Mouse (Mus musculus) midbrain, postnatal 0 days (tissue): Measurements from ENCODE around the gene Phactr1. TPM values are rescaled to one million over a fixed set of nuclear protein-coding genes. Genes with fewer than 3 reads are reported as not detected.

Experiments
- ATAC-seq: fragments of 200-750 bp; cut with Nextera tagmentation; 2 replicates; pipeline ENCODE4 v1.8.0; 2017; ENCODE audit warnings: moderate number of reproducible peaks, mild to moderate bottlenecking, moderate TSS enrichment, moderate library complexity; ENCODE audit not compliant: low FRiP score
- DNase-seq: peaks from one replicate; pipeline ENCODE4 v3.0.0-alpha.2; 2015; ENCODE audit warnings: low spot score
- H3K27ac ChIP-seq: fragments of 300-500 bp; sonication (generic); 2 replicates; pipeline ENCODE4 v1.5.1; 2014; ENCODE audit warnings: low read depth, mild to moderate bottlenecking, low read length, mixed read lengths
- H3K27me3 ChIP-seq: fragments of 300-500 bp; sonication (generic); 2 replicates; pipeline ENCODE4 v1.6.1; 2014; ENCODE audit warnings: low read length, control low read depth, mixed read lengths; ENCODE audit not compliant: insufficient read depth
- H3K36me3 ChIP-seq: fragments of 300-500 bp; sonication (generic); 2 replicates; pipeline ENCODE4 v1.6.1; 2014; ENCODE audit warnings: low read length, control low read depth, mixed read lengths; ENCODE audit not compliant: insufficient read depth
- H3K4me1 ChIP-seq: fragments of 300-500 bp; sonication (generic); 2 replicates; pipeline ENCODE4 v1.6.1; 2014; ENCODE audit warnings: mild to moderate bottlenecking, control low read depth, antibody characterized with exemption, low read length, mixed read lengths; ENCODE audit not compliant: insufficient read depth
- H3K4me2 ChIP-seq: fragments of 300-500 bp; sonication (generic); 2 replicates; pipeline ENCODE4 v1.6.1; 2014; ENCODE audit warnings: low read depth, mild to moderate bottlenecking, low read length, mixed read lengths; ENCODE audit not compliant: poor library complexity, severe bottlenecking
- H3K4me3 ChIP-seq: fragments of 300-500 bp; sonication (generic); 2 replicates; pipeline ENCODE4 v1.5.1; 2014; ENCODE audit warnings: low read depth, mild to moderate bottlenecking, low read length, moderate library complexity
- H3K9ac ChIP-seq: fragments of 300-500 bp; sonication (generic); replicated peaks from 2 replicates; pipeline ENCODE4 v1.6.1; 2014; ENCODE audit warnings: mild to moderate bottlenecking, low read length, moderate library complexity, mixed read lengths; ENCODE audit not compliant: poor library complexity, severe bottlenecking
- H3K9me3 ChIP-seq: fragments of 300-500 bp; sonication (generic); 2 replicates; pipeline ENCODE4 v1.6.1; 2016; ENCODE audit warnings: low read length, control low read depth
- CTCF ChIP-seq: IDR thresholded peaks from 2 replicates; pipeline ENCODE4 v1.5.1; 2016; ENCODE audit warnings: antibody characterized with exemption, mild to moderate bottlenecking
- WGBS: fragments of 180-500 bp; shearing (Covaris S2); extraction: QIAGEN DNeasy Blood & Tissue Kit; methylation state at CpG from one replicate; pipeline ENCODE4 v1.1.7; 2014; 5-methylcytosine and 5-hydroxymethylcytosine counted together
- polyA plus RNA-seq: library from polyadenylated mRNA; unstranded; fragments of >200 nt; fragmentation: Nextera tagmentation; extraction: Ambion mirVana; gene quantifications from 2 replicates; pipeline ENCODE4 v1.2.1, GENCODE M21; 2015
- total RNA-seq: library from RNA; depleted of rRNA; stranded (reverse); fragments of >200 nt; gene quantifications from 2 replicates; pipeline ENCODE4 v1.2.3, GENCODE M21; 2014

Phactr1 gene
- total and polyA plus RNA-seq, 2 experiments from 2014 or later = 53.9 to 73.7 TPM

- H3K9ac ChIP-seq = no peak overlapping the region
- no peak for TF ChIP-seq CTCF
- H3K4me2 ChIP-seq = no peak overlapping the region
- no peak overlapping the region for H3K27ac ChIP-seq
- ATAC-seq (no peak), DNase-seq (no peak)
- 95% methylated on average over 12 of the region's 12 CpGs for WGBS
- no peaks in the 10 kb centered on the region for H3K36me3 ChIP-seq
- H3K9me3 ChIP-seq = no peaks in the 10 kb centered on the region
- H3K4me3 ChIP-seq = no peak overlapping the region
- no peaks in the 10 kb centered on the region for H3K4me1 ChIP-seq
- H3K27me3 ChIP-seq = no peaks in the 10 kb centered on the region
These were observed 214.2 kb downstream of the Phactr1 start for GRCm38 (mm10) chr13:42894598-42894997.

- TF ChIP-seq CTCF = no peak
- H3K4me1 ChIP-seq = no peaks in the 10 kb centered on the region
- H3K4me3 ChIP-seq = no peak overlapping the region
- H3K4me2 ChIP-seq = no peak overlapping the region
- no peaks in the 10 kb centered on the region for H3K27me3 ChIP-seq
- H3K36me3 ChIP-seq = no peaks in the 10 kb centered on the region
- no peak overlapping the region for H3K27ac ChIP-seq
- WGBS = 43% methylated on average over 3 of the region's 3 CpGs
- ATAC-seq = no peak
- no peak for DNase-seq
- H3K9me3 ChIP-seq = no peaks in the 10 kb centered on the region
- no peak overlapping the region for H3K9ac ChIP-seq
These were observed 215.6 kb downstream of the Phactr1 start for GRCm38 (mm10) chr13:42895980-42896379.

GRCm38 (mm10) chr13:42899611-42900010 lies 219.2 kb downstream of the Phactr1 start:
- no peak overlapping the region for H3K9ac ChIP-seq
- TF ChIP-seq CTCF = no peak
- H3K4me3 ChIP-seq = no peak overlapping the region
- H3K4me2 ChIP-seq = no peak overlapping the region
- ATAC-seq (no peak), DNase-seq (no peak)
- no peak overlapping the region for H3K27ac ChIP-seq
- H3K36me3 ChIP-seq = no peaks in the 10 kb centered on the region
- H3K4me1 ChIP-seq = no peaks in the 10 kb centered on the region
- WGBS = 70% methylated on average over 3 of the region's 3 CpGs
- H3K27me3 ChIP-seq = no peaks in the 10 kb centered on the region
- no peaks in the 10 kb centered on the region for H3K9me3 ChIP-seq

- Histone ChIP-seq H3K36me3 (no peaks in the 10 kb centered on the region), H3K9me3 (no peaks in the 10 kb centered on the region), H3K9ac (no peak overlapping the region), H3K4me3 (no peak overlapping the region), H3K27ac (no peak overlapping the region), H3K4me2 (no peak overlapping the region), H3K4me1 (no peaks in the 10 kb centered on the region), H3K27me3 (no peaks in the 10 kb centered on the region)
- ATAC-seq = no peak
- 93% methylated on average over 2 of the region's 2 CpGs for WGBS
- TF ChIP-seq CTCF = no peak
- DNase-seq = no peak
These were observed 221.4 kb downstream of the Phactr1 start for GRCm38 (mm10) chr13:42901837-42902236.

- Histone ChIP-seq H3K27ac (no peak overlapping the region), H3K9ac (no peak overlapping the region), H3K9me3 (no peaks in the 10 kb centered on the region), H3K4me2 (no peak overlapping the region), H3K4me3 (no peak overlapping the region), H3K4me1 (no peaks in the 10 kb centered on the region), H3K27me3 (no peaks in the 10 kb centered on the region), H3K36me3 (no peaks in the 10 kb centered on the region)
- ATAC-seq (no peak), DNase-seq (no peak)
- TF ChIP-seq CTCF = peak; percentile 51
- WGBS = 86% methylated on average over 3 of the region's 3 CpGs
These were observed 222.4 kb downstream of the Phactr1 start for GRCm38 (mm10) chr13:42902859-42903258.

GRCm38 (mm10) chr13:42905818-42906217 lies 225.4 kb downstream of the Phactr1 start:
- no peaks in the 10 kb centered on the region for H3K36me3 ChIP-seq
- H3K4me1 ChIP-seq = no peaks in the 10 kb centered on the region
- H3K27ac ChIP-seq = no peak overlapping the region
- no peak for TF ChIP-seq CTCF
- H3K4me3 ChIP-seq = no peak overlapping the region
- H3K27me3 ChIP-seq = no peaks in the 10 kb centered on the region
- H3K4me2 ChIP-seq = no peak overlapping the region
- DNase-seq (no peak), ATAC-seq (no peak)
- H3K9me3 ChIP-seq = no peaks in the 10 kb centered on the region
- WGBS = 79% methylated on average over 4 of the region's 4 CpGs
- H3K9ac ChIP-seq = no peak overlapping the region
